Mouse (Mus musculus) c-Kit-positive CD71-positive TER-119-negative erythroid progenitor cells, embryonic 14.5 days (primary cell): ENCODE data around the gene Irgm1.
"Not testable (repeated sequence)": the region's sequence is repeated elsewhere in the genome, so short reads cannot be mapped to it uniquely, and the experiment has no call there.

Source experiments
- DNase-seq: peaks from one replicate; pipeline ENCODE4 v3.0.0-alpha.2; 2013; ENCODE audit warnings: low read depth

Gene Irgm1

DNA sequence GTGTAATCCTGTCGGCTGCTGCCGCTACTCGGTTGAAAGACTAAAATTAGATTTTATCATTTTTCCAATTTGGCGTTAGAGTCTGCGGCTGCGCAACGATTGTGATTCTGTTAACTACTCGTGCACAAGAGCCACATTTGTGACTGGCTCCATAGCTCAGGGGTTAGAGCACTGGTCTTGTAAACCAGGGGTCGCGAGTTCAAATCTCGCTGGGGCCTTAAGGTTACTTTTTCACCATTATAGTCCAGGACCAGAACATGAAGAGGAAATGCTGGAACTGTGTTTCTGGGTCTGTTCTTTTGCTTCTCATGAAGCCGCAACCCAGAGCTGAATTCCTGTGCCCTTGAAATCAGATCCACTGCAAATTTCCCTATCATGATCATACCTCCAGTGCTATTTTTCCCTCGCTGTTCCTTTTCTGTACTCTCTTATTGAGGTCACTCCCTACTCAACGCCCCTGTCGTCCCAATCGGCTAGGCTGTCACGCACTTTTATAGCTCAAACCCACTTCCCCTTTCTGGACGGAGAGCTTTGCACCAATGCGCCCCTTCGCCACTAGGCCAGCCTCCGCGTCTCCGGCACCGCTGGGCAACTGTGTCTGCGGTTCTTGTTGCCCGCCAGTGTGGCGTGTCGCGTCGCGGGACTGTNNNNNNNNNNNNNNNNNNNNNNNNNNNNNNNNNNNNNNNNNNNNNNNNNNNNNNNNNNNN, 17.9 kb downstream of the Irgm1 start:
- peak; percentile 79 for DNase-seq

DNA sequence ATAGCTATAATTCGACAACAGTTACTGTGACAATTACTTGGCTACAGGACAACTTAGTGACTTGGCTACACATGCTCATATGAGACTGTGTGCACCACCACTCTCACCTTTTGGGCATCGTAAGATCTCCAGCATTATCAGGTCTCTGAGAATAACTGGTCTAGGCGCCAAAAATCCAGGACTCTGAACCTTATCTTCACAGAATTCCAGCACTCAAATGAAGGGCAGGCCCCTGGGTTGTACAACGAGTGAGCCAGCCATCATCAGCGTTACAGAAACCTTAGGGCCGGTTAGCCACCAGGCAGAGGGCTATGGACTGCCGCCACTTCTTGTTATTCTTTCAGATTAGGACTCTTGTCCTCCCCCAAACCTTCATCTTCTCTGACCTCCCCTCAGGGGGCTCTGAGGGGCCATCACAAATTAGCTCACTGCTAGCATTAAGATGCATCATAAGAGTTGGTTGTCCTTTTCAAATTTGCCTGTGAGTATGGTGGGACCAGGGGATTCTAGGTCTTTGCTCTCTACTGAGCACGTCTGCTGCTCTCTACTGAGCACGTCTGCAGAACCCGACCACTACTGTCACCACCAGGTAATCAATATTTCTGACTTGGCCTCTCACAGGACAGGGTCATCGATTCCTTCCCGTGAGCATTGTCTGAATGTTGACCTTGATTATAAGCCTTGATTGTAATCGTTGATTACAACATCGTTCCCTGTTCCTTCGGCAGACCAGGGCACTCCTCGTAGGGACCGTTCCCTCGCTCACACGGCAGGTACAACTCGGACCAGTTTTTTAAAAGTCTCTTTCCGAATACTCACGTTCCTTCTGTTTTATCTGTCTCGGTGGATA, 18.6 kb downstream of the Irgm1 start:
- no peak for DNase-seq

GRCm38 (mm10) chr11:48852190-48852589, 19.3 kb downstream of the Irgm1 start:
- no peak for DNase-seq

- DNase-seq: no peak
Observed at GRCm38 (mm10) chr11:48851270-48851995, 20.1 kb downstream of the Irgm1 start.

GRCm38 (mm10) chr11:48850240-48850639, 21.2 kb downstream of the Irgm1 start:
- DNase-seq: no peak

- DNase-seq: no peak
Observed at GRCm38 (mm10) chr11:48846881-48847280, 24.6 kb downstream of the Irgm1 start.

GRCm38 (mm10) chr11:48846362-48846761, 25.1 kb downstream of the Irgm1 start:
- not testable (repeated sequence) for DNase-seq

GRCm38 (mm10) chr11:48845244-48845815, 26.2 kb downstream of the Irgm1 start:
- no peak for DNase-seq

GRCm38 (mm10) chr11:48844309-48844708, 27.2 kb downstream of the Irgm1 start:
- DNase-seq: no peak

GRCm38 (mm10) chr11:48843202-48843601, 28.3 kb downstream of the Irgm1 start:
- DNase-seq: no peak

DNA sequence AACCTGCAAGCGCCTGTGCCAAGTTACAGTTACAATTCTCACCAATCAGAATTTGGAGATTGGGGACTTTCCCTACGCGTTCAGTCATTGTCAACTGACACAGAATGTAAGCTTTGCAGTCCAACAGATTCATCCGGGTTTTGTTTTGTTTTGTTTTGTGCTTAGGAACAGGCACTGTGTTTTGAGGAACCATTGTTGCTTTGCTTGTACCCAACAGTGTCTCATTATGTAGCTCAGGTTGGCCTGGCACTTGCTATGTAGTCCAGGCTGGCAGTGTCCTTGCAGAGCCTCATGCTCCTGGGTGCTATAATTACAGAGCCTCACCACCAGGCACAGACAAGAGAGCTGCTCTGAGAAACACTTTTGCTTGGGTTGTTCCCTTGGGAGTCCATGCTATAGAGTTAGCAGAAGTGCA, 29.1 kb downstream of the Irgm1 start:
- no peak for DNase-seq

GRCm38 (mm10) chr11:48841213-48841612, 30.3 kb downstream of the Irgm1 start:
- DNase-seq: no peak

DNA sequence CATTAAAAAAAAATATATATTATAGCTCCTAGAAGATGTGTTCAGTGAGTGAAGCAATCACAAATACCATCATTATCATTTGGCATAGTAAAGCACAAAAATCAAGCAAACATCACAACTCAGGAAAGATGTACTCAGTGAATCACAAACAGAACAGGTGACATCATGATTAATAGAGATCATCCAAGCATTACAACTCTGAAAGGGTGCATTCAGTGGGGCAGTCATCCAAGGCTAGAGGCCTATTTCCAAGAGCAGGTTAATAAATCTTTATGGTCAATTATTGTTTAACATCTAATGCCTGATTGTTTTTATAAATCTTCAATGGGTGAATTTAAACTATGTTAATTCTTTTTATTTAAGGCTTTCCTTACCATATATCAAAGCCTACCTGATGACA, 30.7 kb downstream of the Irgm1 start:
- no peak for DNase-seq

- no peak for DNase-seq
Observed at GRCm38 (mm10) chr11:48838879-48839680, 32.4 kb downstream of the Irgm1 start.

GRCm38 (mm10) chr11:48838181-48838797, 33.2 kb downstream of the Irgm1 start:
- DNase-seq: no peak

DNA sequence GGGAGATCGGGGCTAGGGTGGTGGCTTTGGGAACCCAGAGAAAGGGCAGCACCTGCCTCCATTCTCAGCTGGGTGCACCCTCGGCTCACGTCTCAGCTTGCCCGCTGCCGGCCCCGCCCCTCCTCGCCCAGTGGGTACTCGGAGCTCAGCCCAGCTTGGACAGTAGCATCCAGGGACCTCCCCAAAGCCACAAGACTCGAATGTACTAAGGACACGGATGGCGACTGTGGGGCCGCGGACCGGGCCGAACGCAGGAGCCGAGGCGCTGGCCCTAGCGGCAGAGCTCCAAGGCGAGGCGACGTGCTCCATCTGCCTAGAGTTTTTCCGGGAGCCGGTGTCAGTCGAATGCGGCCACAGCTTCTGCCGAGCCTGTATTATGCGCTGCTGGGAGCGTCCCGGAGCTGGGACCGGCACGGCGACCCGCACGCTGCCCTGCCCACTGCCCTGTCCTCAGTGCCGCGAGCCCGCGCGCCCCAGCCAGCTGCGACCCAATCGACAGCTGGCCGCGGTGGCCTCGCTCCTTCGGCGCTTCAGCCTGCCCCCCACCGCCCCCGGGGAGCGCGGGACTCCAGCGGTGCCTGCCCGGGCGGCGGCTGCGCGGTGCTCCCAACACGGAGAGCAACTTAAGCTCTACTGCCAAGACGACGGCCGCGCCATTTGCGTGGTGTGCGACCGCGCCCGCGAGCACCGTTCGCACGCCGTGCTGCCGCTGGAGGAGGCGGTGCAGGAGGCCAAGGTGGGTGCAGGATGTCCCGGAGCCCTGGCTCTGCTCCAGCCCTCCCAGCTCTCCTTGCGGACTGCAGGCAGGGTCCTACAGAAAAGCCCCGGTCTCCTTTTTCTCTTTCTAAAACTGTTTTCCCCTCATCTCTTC, 33.9 kb downstream of the Irgm1 start:
- DNase-seq: no peak

DNA sequence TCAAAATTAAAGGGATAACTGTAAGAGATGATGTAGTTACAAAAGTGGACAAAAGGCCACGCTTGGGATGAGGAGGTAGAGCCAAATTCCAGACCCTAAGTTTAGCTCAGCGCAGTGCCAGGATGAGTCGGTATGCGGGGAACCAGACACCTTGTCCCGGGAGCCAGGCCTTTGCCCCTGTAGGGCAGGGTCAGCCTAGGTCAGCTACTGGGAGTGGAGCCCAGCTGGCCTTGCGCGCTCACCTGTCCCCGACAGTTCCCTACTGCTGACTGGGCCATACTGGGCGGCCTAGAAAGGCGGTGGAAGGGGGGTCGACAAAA, 34.5 kb downstream of the Irgm1 start:
- no peak for DNase-seq

DNA sequence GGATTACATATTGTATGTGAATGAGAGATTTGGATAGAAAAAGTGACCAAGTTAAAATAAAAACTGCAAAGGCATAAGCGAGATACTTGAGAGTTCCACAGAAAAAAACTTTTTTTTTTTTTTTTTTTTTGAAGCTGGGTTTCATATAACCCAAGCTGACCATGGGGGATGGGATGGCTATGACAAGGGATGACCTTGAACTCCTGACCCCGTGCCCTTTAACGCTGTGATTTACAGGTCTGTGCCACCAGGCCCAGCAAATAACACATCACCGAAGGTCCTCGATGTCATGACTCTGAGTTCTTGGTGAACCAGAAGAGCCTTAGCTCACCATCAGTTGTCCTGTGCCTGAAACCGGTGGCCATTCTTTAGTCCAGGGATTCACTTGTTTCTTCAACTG, 35.6 kb downstream of the Irgm1 start:
- DNase-seq: no peak

GRCm38 (mm10) chr11:48833731-48834639, 37.5 kb downstream of the Irgm1 start:
- peak; percentile 79 for DNase-seq
